Mouse (Mus musculus): ENCODE data around the gene Sh3tc1.

Gene Sh3tc1

GRCm38 (mm10) chr5:35676964-35677363 is 62.8 kb downstream of the Sh3tc1 start:
- DNase-seq, result no peak

- DNase-seq, result peak; percentile 78
Measured at GRCm38 (mm10) chr5:35674081-35674555, 65.7 kb downstream of the Sh3tc1 start.

- peak; percentile 81 for DNase-seq
Measured at GRCm38 (mm10) chr5:35673086-35673485, 66.7 kb downstream of the Sh3tc1 start.

GRCm38 (mm10) chr5:35672581-35672980 is 67.2 kb downstream of the Sh3tc1 start:
- no peak for DNase-seq

GRCm38 (mm10) chr5:35671474-35671891 is 68.3 kb downstream of the Sh3tc1 start:
- peak; percentile 77 for DNase-seq

GRCm38 (mm10) chr5:35670412-35670801 is 69.4 kb downstream of the Sh3tc1 start:
- DNase-seq, result peak; percentile 60

GRCm38 (mm10) chr5:35669747-35670411 is 69.9 kb downstream of the Sh3tc1 start:
- DNase-seq, result no peak

GRCm38 (mm10) chr5:35666152-35666551 is 73.6 kb downstream of the Sh3tc1 start:
- DNase-seq, result no peak

GRCm38 (mm10) chr5:35662021-35662545 is 77.7 kb downstream of the Sh3tc1 start:
- no peak for DNase-seq

- no peak for DNase-seq
Measured at GRCm38 (mm10) chr5:35661210-35661609, 78.6 kb downstream of the Sh3tc1 start.

- DNase-seq, result no peak
Measured at GRCm38 (mm10) chr5:35659503-35659902, 80.3 kb downstream of the Sh3tc1 start.

- DNase-seq, result no peak
Measured at GRCm38 (mm10) chr5:35655753-35656485, 83.9 kb downstream of the Sh3tc1 start.

- no peak for DNase-seq
Measured at GRCm38 (mm10) chr5:35653743-35654395, 85.9 kb downstream of the Sh3tc1 start.

GRCm38 (mm10) chr5:35652872-35653271 is 86.9 kb downstream of the Sh3tc1 start:
- DNase-seq, result no peak

GRCm38 (mm10) chr5:35652319-35652718 is 87.5 kb downstream of the Sh3tc1 start:
- no peak for DNase-seq

GRCm38 (mm10) chr5:35648230-35648629 is 91.6 kb downstream of the Sh3tc1 start:
- DNase-seq, result no peak

GRCm38 (mm10) chr5:35647562-35647961 is 92.2 kb downstream of the Sh3tc1 start:
- DNase-seq, result peak; percentile 66
